Mouse (Mus musculus): ENCODE data around the gene Zfp408. TPM values are rescaled to one million over a fixed set of nuclear protein-coding genes. Genes with fewer than 3 reads are reported as not detected.

The Zfp408 gene
- polyA plus RNA-seq (2012; rRNA removed): 8.4 and 10.0 TPM in 2 replicates

- TF ChIP-seq POLR2A (IDR thresholded peaks at IDR 0.05; ENCODE audit: low read depth, low read length) (peak; percentile 62), CTCF (conservative IDR thresholded peaks at IDR 0.05; ENCODE audit: insufficient read depth, insufficient read length, low read depth, low read length) (no peak)
- WGBS: under 1% methylated on average over 44 of the region's 44 CpGs
- Histone ChIP-seq H3K27me3 (replicated peaks; ENCODE audit: control insufficient read depth, insufficient read depth, low read length) (no peaks in the 10 kb centered on the region), H3K27ac (ENCODE audit: insufficient read depth, low read depth, low read length) (peak within 1 kb of the TSS; percentile 95), H3K36me3 (ENCODE audit: control insufficient read depth, insufficient read depth, low read length) (no peaks in the 10 kb centered on the region; the same call in 1 of the 2 replicates), H3K4me1 (ENCODE audit: control insufficient read depth, insufficient read depth, low read length) (no peaks in the 10 kb centered on the region), H3K4me3 (ENCODE audit: insufficient read depth, low read depth, low read length) (peak within 1 kb of the TSS; percentile 80)
- peak; percentile 99 for DNase-seq
These were observed at the start of gene Zfp408, which contains the start of gene Arhgap1 for GRCm38 (mm10) chr2:91649553-91650359. TSS of gene Zfp408 (minus strand) at chr2:91649791. TSS of gene Arhgap1 (plus strand) at chr2:91649860.

GRCm38 (mm10) chr2:91699225-91699624, 49.6 kb upstream of the Zfp408 start:
- Histone ChIP-seq H3K36me3 (ENCODE audit: control insufficient read depth, insufficient read depth, low read length) (no peaks in the 10 kb centered on the region), H3K27me3 (replicated peaks; ENCODE audit: control insufficient read depth, insufficient read depth, low read length) (no peaks in the 10 kb centered on the region), H3K4me1 (ENCODE audit: control insufficient read depth, insufficient read depth, low read length) (no peaks in the 10 kb centered on the region), H3K27ac (ENCODE audit: insufficient read depth, low read depth, low read length) (no peak overlapping the region), H3K4me3 (ENCODE audit: insufficient read depth, low read depth, low read length) (no peak overlapping the region)
- no peak for DNase-seq
- WGBS: 73% methylated on average over 1 of the region's 1 CpGs
- TF ChIP-seq POLR2A (IDR thresholded peaks at IDR 0.05; ENCODE audit: low read depth, low read length) (no peak), CTCF (conservative IDR thresholded peaks at IDR 0.05; ENCODE audit: insufficient read depth, insufficient read length, low read depth, low read length) (no peak)

- H3K4me1 ChIP-seq (ENCODE audit: control insufficient read depth, insufficient read depth, low read length): no peaks in the 10 kb centered on the region
- no peak overlapping the region for H3K4me3 ChIP-seq (ENCODE audit: insufficient read depth, low read depth, low read length)
- no peak for TF ChIP-seq CTCF (conservative IDR thresholded peaks at IDR 0.05; ENCODE audit: insufficient read depth, insufficient read length, low read depth, low read length)
- no peak for TF ChIP-seq POLR2A (IDR thresholded peaks at IDR 0.05; ENCODE audit: low read depth, low read length)
- H3K27me3 ChIP-seq (replicated peaks; ENCODE audit: control insufficient read depth, insufficient read depth, low read length): no peaks in the 10 kb centered on the region
- DNase-seq: no peak
- no peak overlapping the region for H3K27ac ChIP-seq (ENCODE audit: insufficient read depth, low read depth, low read length)
- no peaks in the 10 kb centered on the region; the same call in 1 of the 2 replicates for H3K36me3 ChIP-seq (ENCODE audit: control insufficient read depth, insufficient read depth, low read length)
- WGBS: 86% methylated on average over 1 of the region's 1 CpGs
These were observed 46.6 kb upstream of the Zfp408 start for GRCm38 (mm10) chr2:91696225-91696590.

GRCm38 (mm10) chr2:91695436-91696224, 46.0 kb upstream of the Zfp408 start:
- no peaks in the 10 kb centered on the region for H3K4me1 ChIP-seq (ENCODE audit: control insufficient read depth, insufficient read depth, low read length)
- WGBS: 81% methylated on average over 10 of the region's 10 CpGs
- H3K36me3 ChIP-seq (ENCODE audit: control insufficient read depth, insufficient read depth, low read length): no peaks in the 10 kb centered on the region; the same call in 1 of the 2 replicates
- no peak overlapping the region for H3K27ac ChIP-seq (ENCODE audit: insufficient read depth, low read depth, low read length)
- DNase-seq: no peak
- H3K27me3 ChIP-seq (replicated peaks; ENCODE audit: control insufficient read depth, insufficient read depth, low read length): no peaks in the 10 kb centered on the region
- TF ChIP-seq POLR2A (IDR thresholded peaks at IDR 0.05; ENCODE audit: low read depth, low read length) (no peak), CTCF (conservative IDR thresholded peaks at IDR 0.05; ENCODE audit: insufficient read depth, insufficient read length, low read depth, low read length) (no peak)
- H3K4me3 ChIP-seq (ENCODE audit: insufficient read depth, low read depth, low read length): no peak overlapping the region

GRCm38 (mm10) chr2:91689452-91689851, 39.9 kb upstream of the Zfp408 start:
- peaks cover 3% of the 10 kb centered on the region; the same call in 1 of the 2 replicates for H3K36me3 ChIP-seq (ENCODE audit: control insufficient read depth, insufficient read depth, low read length)
- TF ChIP-seq POLR2A (IDR thresholded peaks at IDR 0.05; ENCODE audit: low read depth, low read length): no peak
- TF ChIP-seq CTCF (conservative IDR thresholded peaks at IDR 0.05; ENCODE audit: insufficient read depth, insufficient read length, low read depth, low read length): no peak
- no peaks in the 10 kb centered on the region; the same call in 1 of the 2 replicates for H3K4me1 ChIP-seq (ENCODE audit: control insufficient read depth, insufficient read depth, low read length)
- no peak overlapping the region for H3K4me3 ChIP-seq (ENCODE audit: insufficient read depth, low read depth, low read length)
- H3K27ac ChIP-seq (ENCODE audit: insufficient read depth, low read depth, low read length): no peak overlapping the region
- no peaks in the 10 kb centered on the region for H3K27me3 ChIP-seq (replicated peaks; ENCODE audit: control insufficient read depth, insufficient read depth, low read length)
- peak; percentile 28 for DNase-seq
- 70% methylated on average over 7 of the region's 7 CpGs for WGBS

GRCm38 (mm10) chr2:91683919-91684318, 34.3 kb upstream of the Zfp408 start:
- no peak overlapping the region for H3K27ac ChIP-seq (ENCODE audit: insufficient read depth, low read depth, low read length)
- no peaks in the 10 kb centered on the region for H3K27me3 ChIP-seq (replicated peaks; ENCODE audit: control insufficient read depth, insufficient read depth, low read length)
- no peak overlapping the region for H3K4me3 ChIP-seq (ENCODE audit: insufficient read depth, low read depth, low read length)
- no peaks in the 10 kb centered on the region; the same call in 1 of the 2 replicates for H3K4me1 ChIP-seq (ENCODE audit: control insufficient read depth, insufficient read depth, low read length)
- DNase-seq: no peak
- H3K36me3 ChIP-seq (ENCODE audit: control insufficient read depth, insufficient read depth, low read length): peaks cover 7% of the 10 kb centered on the region
- TF ChIP-seq CTCF (conservative IDR thresholded peaks at IDR 0.05; ENCODE audit: insufficient read depth, insufficient read length, low read depth, low read length) (no peak), POLR2A (IDR thresholded peaks at IDR 0.05; ENCODE audit: low read depth, low read length) (no peak)
- 83% methylated on average over 8 of the region's 8 CpGs for WGBS

GRCm38 (mm10) chr2:91682850-91683249, 33.3 kb upstream of the Zfp408 start:
- peak; percentile 51 for DNase-seq
- H3K36me3 ChIP-seq (ENCODE audit: control insufficient read depth, insufficient read depth, low read length): peaks cover 7% of the 10 kb centered on the region

More at GRCm38 (mm10) chr2:91682850-91683249, 33.3 kb upstream of the Zfp408 start:
- peak; percentile 39; the same call in 1 of the 2 replicates for TF ChIP-seq CTCF (conservative IDR thresholded peaks at IDR 0.05; ENCODE audit: insufficient read depth, insufficient read length, low read depth, low read length)
- no peak for TF ChIP-seq POLR2A (IDR thresholded peaks at IDR 0.05; ENCODE audit: low read depth, low read length)
- no peak overlapping the region for H3K27ac ChIP-seq (ENCODE audit: insufficient read depth, low read depth, low read length)
- 55% methylated on average over 4 of the region's 4 CpGs for WGBS
- no peaks in the 10 kb centered on the region for H3K27me3 ChIP-seq (replicated peaks; ENCODE audit: control insufficient read depth, insufficient read depth, low read length)
- no peak overlapping the region for H3K4me3 ChIP-seq (ENCODE audit: insufficient read depth, low read depth, low read length)
- H3K4me1 ChIP-seq (ENCODE audit: control insufficient read depth, insufficient read depth, low read length): no peaks in the 10 kb centered on the region; the same call in 1 of the 2 replicates
